Mouse (Mus musculus) forebrain, embryonic 15.5 days (tissue): ENCODE data around the gene H2-M10.6. TPM values are rescaled to one million over a fixed set of nuclear protein-coding genes. Genes with fewer than 3 reads are reported as not detected.
"Not testable (repeated sequence)": the region's sequence is repeated elsewhere in the genome, so short reads cannot be mapped to it uniquely, and the experiment has no call there.

Experiments used
- ATAC-seq: fragments of 200-750 bp; cut with Nextera tagmentation; replicated peaks from 2 replicates; pipeline ENCODE4 v1.8.0; 2017; ENCODE audit warnings: mild to moderate bottlenecking, moderate TSS enrichment, moderate library complexity
- H3K27ac ChIP-seq: fragments of 300-500 bp; sonication (generic); replicated peaks from 2 replicates; pipeline ENCODE4 v1.5.1; 2015; ENCODE audit warnings: mild to moderate bottlenecking, inconsistent platforms
- H3K27me3 ChIP-seq: fragments of 300-500 bp; sonication (generic); 2 replicates; pipeline ENCODE4 v1.6.1; 2015; ENCODE audit warnings: inconsistent platforms
- H3K36me3 ChIP-seq: fragments of 300-500 bp; sonication (generic); 2 replicates; pipeline ENCODE4 v1.6.1; 2015; ENCODE audit warnings: mild to moderate bottlenecking, inconsistent platforms
- H3K4me1 ChIP-seq: fragments of 300-500 bp; sonication (generic); 2 replicates; pipeline ENCODE4 v1.6.1; 2015; ENCODE audit warnings: inconsistent platforms
- H3K4me2 ChIP-seq: fragments of 300-500 bp; sonication (generic); replicated peaks from 2 replicates; pipeline ENCODE4 v1.6.1; 2015; ENCODE audit warnings: mild to moderate bottlenecking, inconsistent platforms
- H3K4me3 ChIP-seq: fragments of 300-500 bp; sonication (generic); 2 replicates; pipeline ENCODE4 v1.5.1; 2015; ENCODE audit warnings: mild to moderate bottlenecking, inconsistent platforms
- H3K9ac ChIP-seq: fragments of 300-500 bp; sonication (generic); replicated peaks from 2 replicates; pipeline ENCODE4 v1.6.1; 2015; ENCODE audit warnings: mild to moderate bottlenecking, inconsistent platforms
- H3K9me3 ChIP-seq: fragments of 300-500 bp; sonication (generic); 2 replicates; pipeline ENCODE4 v1.6.1; 2016; ENCODE audit warnings: inconsistent platforms
- WGBS: fragments of 180-500 bp; shearing (Covaris S2); methylation state at CpG from one replicate; pipeline ENCODE4 v1.1.7; 2015; ENCODE audit warnings: mixed read lengths; 5-methylcytosine and 5-hydroxymethylcytosine counted together
- polyA plus RNA-seq: library from polyadenylated mRNA; unstranded; fragments of >200 nt; fragmentation: Nextera tagmentation; extraction: Ambion mirVana; gene quantifications from 2 replicates; pipeline ENCODE4 v1.2.1, GENCODE M21; 2015

The H2-M10.6 gene
- polyA plus RNA-seq, 1 experiment from 2014 or later, result not detected

- WGBS, result 12% methylated on average over 5 of the region's 5 CpGs
- ATAC-seq, result peak; percentile 89
- not testable (repeated sequence) for H3K4me3 ChIP-seq, H3K4me1 ChIP-seq, H3K9ac ChIP-seq, H3K27me3 ChIP-seq, H3K36me3 ChIP-seq, H3K27ac ChIP-seq, H3K9me3 ChIP-seq
- 0 out of 2 replicates have a peak overlapping the region, but pooled peaks have one; percentile 26 for H3K4me2 ChIP-seq
These were observed 14.0 kb downstream of the H2-M10.6 start for GRCm38 (mm10) chr17:36826002-36826401.

DNA sequence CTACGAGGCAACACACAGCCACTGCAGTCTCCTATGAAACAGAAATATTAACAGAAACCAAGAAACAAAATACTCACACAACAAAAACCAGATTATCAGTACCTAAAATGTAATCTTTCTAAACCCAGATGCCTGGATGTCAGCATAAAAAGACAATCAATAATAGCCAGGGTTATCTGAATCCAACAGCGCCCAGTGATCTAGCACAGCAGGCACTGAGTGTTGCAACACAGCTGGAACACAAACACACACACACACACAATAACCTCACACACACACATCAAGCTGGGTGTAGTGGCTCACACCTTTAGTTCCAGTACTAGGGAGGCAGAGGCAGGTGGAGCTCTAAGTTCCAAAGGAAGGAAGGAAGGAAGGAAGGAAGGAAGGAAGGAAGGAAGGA lies 16.5 kb downstream of the H2-M10.6 start:
- no peaks in the 10 kb centered on the region for H3K9me3 ChIP-seq
- no peak for ATAC-seq
- H3K4me2 ChIP-seq, result no peak overlapping the region
- H3K9ac ChIP-seq, result no peak overlapping the region
- H3K36me3 ChIP-seq, result no peaks in the 10 kb centered on the region
- H3K4me1 ChIP-seq, result no peaks in the 10 kb centered on the region
- no peaks in the 10 kb centered on the region for H3K27me3 ChIP-seq
- no peak overlapping the region for H3K27ac ChIP-seq
- H3K4me3 ChIP-seq, result no peak overlapping the region
- 85% methylated on average over 2 of the region's 2 CpGs for WGBS

DNA sequence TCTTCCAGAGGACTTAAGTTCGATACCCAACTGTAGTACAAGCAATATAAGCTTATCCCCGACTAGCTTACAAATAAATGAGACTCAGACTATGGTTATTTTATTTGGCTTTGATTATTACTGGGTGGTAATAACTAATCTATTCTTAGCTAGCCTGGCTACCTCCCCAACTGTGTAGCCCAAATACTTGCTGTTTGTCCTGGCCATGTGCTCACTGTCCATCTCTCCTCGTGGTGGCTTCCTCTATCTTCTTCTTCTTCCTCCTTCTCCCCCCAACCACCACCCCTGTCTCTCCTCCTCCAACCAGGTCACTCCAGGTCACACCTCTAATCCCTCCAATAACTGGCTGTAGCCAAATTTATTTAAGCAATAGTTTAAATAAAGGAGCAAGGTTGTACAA lies 18.5 kb downstream of the H2-M10.6 start:
- no peak overlapping the region for H3K9ac ChIP-seq
- H3K9me3 ChIP-seq, result no peaks in the 10 kb centered on the region
- ATAC-seq, result no peak
- H3K36me3 ChIP-seq, result no peaks in the 10 kb centered on the region
- H3K4me1 ChIP-seq, result no peaks in the 10 kb centered on the region
- H3K4me3 ChIP-seq, result no peak overlapping the region
- H3K4me2 ChIP-seq, result no peak overlapping the region
- no peaks in the 10 kb centered on the region for H3K27me3 ChIP-seq
- H3K27ac ChIP-seq, result no peak overlapping the region
- 78% methylated on average over 3 of the region's 3 CpGs for WGBS

- no peaks in the 10 kb centered on the region for H3K9me3 ChIP-seq
These were observed 20.7 kb downstream of the H2-M10.6 start for GRCm38 (mm10) chr17:36832694-36833093.

GRCm38 (mm10) chr17:36835591-36836426 lies 23.8 kb downstream of the H2-M10.6 start:
- Histone ChIP-seq H3K4me3 (no peak overlapping the region), H3K27me3 (no peaks in the 10 kb centered on the region), H3K4me2 (peak overlapping the region; percentile 66), H3K4me1 (peaks cover 21% of the 10 kb centered on the region), H3K27ac (peak overlapping the region; percentile 88; the same call in 1 of the 2 replicates), H3K36me3 (no peaks in the 10 kb centered on the region), H3K9ac (no peak overlapping the region), H3K9me3 (no peaks in the 10 kb centered on the region)
- no peak for ATAC-seq
- 34% methylated on average over 12 of the region's 12 CpGs for WGBS

More at GRCm38 (mm10) chr17:36832694-36833093, 20.7 kb downstream of the H2-M10.6 start:
- H3K27ac ChIP-seq, result no peak overlapping the region
- H3K9ac ChIP-seq, result no peak overlapping the region
- 62% methylated on average over 4 of the region's 4 CpGs for WGBS
- H3K4me2 ChIP-seq, result no peak overlapping the region
- ATAC-seq, result no peak
- no peaks in the 10 kb centered on the region for H3K36me3 ChIP-seq
- peaks cover 13% of the 10 kb centered on the region for H3K4me1 ChIP-seq
- H3K4me3 ChIP-seq, result no peak overlapping the region
- H3K27me3 ChIP-seq, result no peaks in the 10 kb centered on the region

GRCm38 (mm10) chr17:36836427-36836812 lies 24.4 kb downstream of the H2-M10.6 start:
- H3K4me2 ChIP-seq, result peak overlapping the region; percentile 66
- H3K36me3 ChIP-seq, result no peaks in the 10 kb centered on the region
- 13% methylated on average over 3 of the region's 3 CpGs for WGBS
- peak overlapping the region; percentile 75 for H3K4me3 ChIP-seq
- peak; percentile 50 for ATAC-seq
- H3K9ac ChIP-seq, result peak overlapping the region; percentile 52
- no peaks in the 10 kb centered on the region for H3K27me3 ChIP-seq
- H3K9me3 ChIP-seq, result no peaks in the 10 kb centered on the region
- H3K4me1 ChIP-seq, result peaks cover 21% of the 10 kb centered on the region
- H3K27ac ChIP-seq, result peak overlapping the region; percentile 88

DNA sequence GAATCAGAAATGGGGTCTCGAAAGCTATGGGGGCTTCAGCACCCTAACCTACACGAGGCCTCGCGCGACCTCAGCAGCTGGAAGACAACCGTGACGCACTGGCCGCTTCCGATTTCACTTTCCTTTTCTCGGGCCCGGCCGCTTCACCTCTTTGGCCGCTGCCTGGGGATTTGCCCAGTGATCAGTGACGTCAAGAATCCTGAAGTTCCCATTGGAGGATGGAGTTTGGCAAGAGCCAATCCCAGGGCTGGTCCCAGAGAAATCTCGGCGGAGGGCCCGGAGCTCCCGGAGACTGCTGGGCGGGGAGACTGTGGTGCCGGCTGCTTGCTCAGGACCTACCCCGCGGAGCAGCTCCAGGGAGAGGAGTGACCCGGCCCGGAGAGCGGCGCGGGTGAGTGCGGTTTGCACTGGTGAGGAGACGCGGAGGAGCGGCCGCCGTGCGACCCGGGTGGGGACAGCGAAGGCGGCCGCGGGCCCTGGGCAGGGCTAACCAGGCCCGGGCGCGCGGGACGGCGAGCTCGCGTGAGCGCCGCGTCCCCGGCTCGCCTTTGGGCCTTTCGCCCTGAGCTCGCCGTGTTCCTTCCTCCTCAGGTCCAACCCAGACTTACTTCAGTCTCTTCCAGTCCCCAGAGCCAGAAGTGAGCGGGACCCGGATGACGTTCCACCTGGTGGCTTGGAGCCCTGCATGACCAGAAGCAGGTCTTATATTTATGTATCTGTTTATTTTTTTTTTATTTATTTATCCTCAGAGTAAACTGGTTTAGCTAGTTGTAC lies 25.1 kb downstream of the H2-M10.6 start, which contains the start of gene Trim26:
Gene Trim26 (plus strand): TSS at position 261 of the 774 bp plus-strand sequence.
- under 1% methylated on average over 57 of the region's 58 CpGs for WGBS
- ATAC-seq, result peak; percentile 99
- H3K27ac ChIP-seq, result peak within 1 kb of the TSS; percentile 88
- peaks cover 21% of the 10 kb centered on the region for H3K4me1 ChIP-seq
- H3K9me3 ChIP-seq, result no peaks in the 10 kb centered on the region
- H3K9ac ChIP-seq, result peak within 1 kb of the TSS; percentile 75
- peak within 1 kb of the TSS; percentile 75 for H3K4me3 ChIP-seq
- H3K27me3 ChIP-seq, result no peaks in the 10 kb centered on the region
- no peaks in the 10 kb centered on the region for H3K36me3 ChIP-seq
- H3K4me2 ChIP-seq, result peak within 1 kb of the TSS; percentile 66

- Histone ChIP-seq H3K4me3 (no peak overlapping the region), H3K4me1 (peaks cover 21% of the 10 kb centered on the region), H3K9ac (no peak overlapping the region), H3K4me2 (no peak overlapping the region), H3K9me3 (no peaks in the 10 kb centered on the region), H3K36me3 (no peaks in the 10 kb centered on the region), H3K27me3 (no peaks in the 10 kb centered on the region), H3K27ac (no peak overlapping the region)
- 92% methylated on average over 5 of the region's 5 CpGs for WGBS
- ATAC-seq, result no peak
These were observed 27.0 kb downstream of the H2-M10.6 start for GRCm38 (mm10) chr17:36839001-36839400.

GRCm38 (mm10) chr17:36839931-36840330 lies 28.0 kb downstream of the H2-M10.6 start:
- no peak overlapping the region for H3K27ac ChIP-seq
- no peak overlapping the region for H3K4me2 ChIP-seq
- 84% methylated on average over 3 of the region's 3 CpGs for WGBS
- H3K36me3 ChIP-seq, result no peaks in the 10 kb centered on the region
- no peak overlapping the region for H3K4me3 ChIP-seq
- H3K9ac ChIP-seq, result no peak overlapping the region
- ATAC-seq, result no peak
- H3K9me3 ChIP-seq, result no peaks in the 10 kb centered on the region
- H3K4me1 ChIP-seq, result peaks cover 21% of the 10 kb centered on the region
- no peaks in the 10 kb centered on the region for H3K27me3 ChIP-seq

DNA sequence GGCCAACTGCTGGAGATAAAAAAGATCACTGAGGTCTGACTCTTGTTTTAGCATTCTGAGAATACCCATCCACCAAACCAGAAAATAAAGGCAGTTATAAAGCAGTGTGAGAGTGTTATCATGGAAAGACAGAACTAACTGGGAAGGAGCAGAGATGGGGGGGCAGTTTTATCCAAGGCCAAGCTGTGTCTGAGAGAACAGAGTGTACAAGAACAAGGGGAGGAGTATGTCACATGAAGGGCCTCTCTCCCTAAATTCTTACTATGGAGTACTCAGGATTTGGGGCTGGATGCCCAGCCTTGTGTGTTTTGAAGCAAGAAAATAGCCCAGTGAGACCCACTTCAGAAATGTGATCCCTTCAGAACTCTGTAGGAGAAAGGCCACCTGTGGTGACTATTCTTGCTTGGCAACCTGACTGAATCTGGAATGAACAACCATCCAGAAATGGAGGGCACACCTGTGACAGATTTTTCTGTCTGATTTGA lies 29.0 kb downstream of the H2-M10.6 start:
- ATAC-seq, result no peak
- H3K9ac ChIP-seq, result no peak overlapping the region
- H3K9me3 ChIP-seq, result no peaks in the 10 kb centered on the region
- H3K4me3 ChIP-seq, result no peak overlapping the region
- H3K36me3 ChIP-seq, result no peaks in the 10 kb centered on the region
- H3K4me1 ChIP-seq, result peaks cover 19% of the 10 kb centered on the region
- no peak overlapping the region for H3K4me2 ChIP-seq
- H3K27me3 ChIP-seq, result no peaks in the 10 kb centered on the region
- H3K27ac ChIP-seq, result no peak overlapping the region

GRCm38 (mm10) chr17:36843696-36844095 lies 31.7 kb downstream of the H2-M10.6 start:
- Histone ChIP-seq H3K4me3 (no peak overlapping the region), H3K4me1 (peaks cover under 1% of the 10 kb centered on the region; the same call in 1 of the 2 replicates), H3K4me2 (no peak overlapping the region), H3K27me3 (no peaks in the 10 kb centered on the region), H3K36me3 (no peaks in the 10 kb centered on the region), H3K27ac (no peak overlapping the region), H3K9ac (no peak overlapping the region), H3K9me3 (no peaks in the 10 kb centered on the region)
- WGBS, result 82% methylated on average over 7 of the region's 7 CpGs
- ATAC-seq, result no peak

GRCm38 (mm10) chr17:36844286-36844719 lies 32.3 kb downstream of the H2-M10.6 start:
- Histone ChIP-seq H3K36me3 (no peaks in the 10 kb centered on the region), H3K9me3 (no peaks in the 10 kb centered on the region), H3K4me1 (no peaks in the 10 kb centered on the region), H3K9ac (no peak overlapping the region), H3K4me2 (no peak overlapping the region), H3K27me3 (no peaks in the 10 kb centered on the region), H3K4me3 (no peak overlapping the region), H3K27ac (no peak overlapping the region)
- no peak for ATAC-seq
